Comparison of ENCODE assay signal across 28 mouse cellular contexts in the genomic region with DNA sequence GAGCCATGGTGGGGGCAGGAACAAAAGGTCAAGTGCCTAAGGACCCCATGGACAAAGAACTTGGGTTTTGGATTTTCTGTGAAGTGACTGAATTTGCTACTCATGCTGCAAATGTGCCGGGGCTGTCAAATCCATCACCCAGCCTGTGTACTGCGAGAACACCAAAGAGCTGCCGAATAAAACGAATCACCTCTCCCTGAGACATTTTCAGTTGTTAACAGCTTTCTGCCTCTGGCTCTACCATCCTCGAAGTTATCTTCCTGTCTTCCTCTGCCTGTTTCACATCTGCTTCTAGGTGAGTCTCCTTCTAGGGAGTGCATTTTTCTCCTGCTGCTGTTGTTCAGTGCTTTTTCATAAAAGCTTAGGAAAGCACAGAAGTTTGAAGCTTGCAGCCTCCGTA.
DNase-seq lines count a peak whose midpoint lies in the region; ATAC-seq and TF ChIP-seq lines count a peak whose summit lies in the region.
"Had no signal": no experiment of that assay in that cellular context is flagged by ENCODE, and none has a peak within 500 bp of the region (broad histone marks: within the 10 kb centered on the region; RNA-seq: fewer than 3 reads in every experiment).

No protein-coding gene starts in this region.

- H3K4me3 ChIP-seq in hindbrain, embryonic 16.5 days (ENCODE audit: low read length) = no peak overlapping the region
- no peak overlapping the region for H3K4me3 ChIP-seq in hindbrain, embryonic 14.5 days (replicated peaks; ENCODE audit: low read length)
- no peak overlapping the region for H3K4me3 ChIP-seq in lung, adult 2 months (replicated peaks; ENCODE audit: extremely low read depth, low read depth, low read length)
- H3K4me3 ChIP-seq: embryonic facial prominence, embryonic 10.5 days; embryonic facial prominence, embryonic 13.5 days; erythroblast, embryonic 14.5 days; forebrain, embryonic 12.5 days; forebrain, embryonic 15.5 days; heart, embryonic 15.5 days; hindbrain, embryonic 15.5 days had no signal

- no peak for TF ChIP-seq POLR2A in lung, adult 2 months (IDR thresholded peaks at IDR 0.05; ENCODE audit: borderline replicate concordance, extremely low read depth, low read depth, low read length)

- no peaks in the 10 kb centered on the region for H3K27me3 ChIP-seq in hindbrain, embryonic 16.5 days (replicated peaks; ENCODE audit: control insufficient read depth, insufficient read depth, low read length)
- no peaks in the 10 kb centered on the region for H3K27me3 ChIP-seq in hindbrain, embryonic 14.5 days (ENCODE audit: control insufficient read depth, insufficient read depth, low read length)
- H3K27me3 ChIP-seq: embryonic facial prominence, embryonic 13.5 days; forebrain, embryonic 12.5 days; forebrain, embryonic 15.5 days; heart, embryonic 15.5 days; hindbrain, embryonic 15.5 days had no signal

- 56% methylated on average over 6 of the region's 6 CpGs for WGBS in hindbrain, embryonic 16.5 days
- WGBS in hindbrain, embryonic 14.5 days = 51% methylated on average over 6 of the region's 6 CpGs
- 58% methylated on average over 6 of the region's 6 CpGs for WGBS in lung, adult 2 months

- no peaks in the 10 kb centered on the region for H3K36me3 ChIP-seq in hindbrain, embryonic 16.5 days (ENCODE audit: control insufficient read depth, insufficient read depth, low read length)
- H3K36me3 ChIP-seq in hindbrain, embryonic 14.5 days (replicated peaks; ENCODE audit: control insufficient read depth, insufficient read depth) = no peaks in the 10 kb centered on the region
- H3K36me3 ChIP-seq: embryonic facial prominence, embryonic 10.5 days; embryonic facial prominence, embryonic 13.5 days; forebrain, embryonic 12.5 days; forebrain, embryonic 15.5 days; heart, embryonic 15.5 days; hindbrain, embryonic 15.5 days had no signal

- H3K27ac ChIP-seq in hindbrain, embryonic 16.5 days (ENCODE audit: low read depth, low read length) = no peak overlapping the region
- no peak overlapping the region for H3K27ac ChIP-seq in hindbrain, embryonic 14.5 days
- H3K27ac ChIP-seq: embryonic facial prominence, embryonic 13.5 days; forebrain, embryonic 12.5 days; forebrain, embryonic 15.5 days; heart, embryonic 15.5 days; hindbrain, embryonic 15.5 days had no signal

- TF ChIP-seq CTCF in lung, adult 2 months (IDR thresholded peaks at IDR 0.05; ENCODE audit: insufficient read depth, low read length) = no peak

- no peak overlapping the region for H3K9ac ChIP-seq in hindbrain, embryonic 16.5 days (ENCODE audit: low read depth, low read length)
- no peak overlapping the region for H3K9ac ChIP-seq in hindbrain, embryonic 14.5 days
- H3K9ac ChIP-seq: embryonic facial prominence, embryonic 13.5 days; forebrain, embryonic 12.5 days; forebrain, embryonic 15.5 days; heart, embryonic 15.5 days; hindbrain, embryonic 15.5 days had no signal

- no peaks in the 10 kb centered on the region for H3K9me3 ChIP-seq in hindbrain, embryonic 16.5 days (ENCODE audit: control insufficient read depth, low read length)
- H3K9me3 ChIP-seq in hindbrain, embryonic 14.5 days (ENCODE audit: control insufficient read depth, low read length) = no peaks in the 10 kb centered on the region
- H3K9me3 ChIP-seq: embryonic facial prominence, embryonic 10.5 days; embryonic facial prominence, embryonic 13.5 days; forebrain, embryonic 12.5 days; forebrain, embryonic 15.5 days; heart, embryonic 15.5 days; hindbrain, embryonic 15.5 days had no signal

- DNase-seq in frontal cortex, postnatal 10 days (ENCODE audit: low spot score in 2 of 2) = no peak
- no peak for DNase-seq in hindbrain, embryonic 14.5 days (ENCODE audit: low spot score)
- peak; percentile 40 for DNase-seq in NIH3T3 (ENCODE audit: low read depth)
- DNase-seq in embryo, embryonic 9.5 days (ENCODE audit: extremely low spot score) = peak; percentile 15
- no peak for DNase-seq in lung, adult 2 months
- DNase-seq: adrenal gland, adult 8-10 months; adrenal gland, postnatal 25 days; cerebellum, adult 11 months; cerebellum, adult 2 months; cerebellum, adult 9-11 months; cerebellum, postnatal 25 days; gastrocnemius, postnatal 36 days; heart, postnatal 36 days; kidney, adult 18-20 months had no signal

- H3K4me2 ChIP-seq in hindbrain, embryonic 16.5 days (ENCODE audit: low read length) = no peak overlapping the region
- H3K4me2 ChIP-seq in hindbrain, embryonic 14.5 days (replicated peaks) = no peak overlapping the region
- H3K4me2 ChIP-seq: embryonic facial prominence, embryonic 13.5 days; forebrain, embryonic 12.5 days; forebrain, embryonic 15.5 days; heart, embryonic 11.5 days; heart, embryonic 15.5 days; hindbrain, embryonic 15.5 days had no signal

- ATAC-seq in frontal cortex, adult (ENCODE audit: low TSS enrichment) = 0 out of 2 replicates have a peak, but pooled peaks have one; percentile 42
- ATAC-seq in hindbrain, embryonic 16.5 days = peak; percentile 9; the same call in 1 of the 2 replicates
- no peak for ATAC-seq in hindbrain, embryonic 14.5 days (ENCODE audit: low FRiP score)
- ATAC-seq: activated CD4-positive, CD25-positive, alpha-beta regulatory T cell, adult 4 months; CD4-positive, CD25-positive, alpha-beta regulatory T cell, adult 4 months; inflammation-experienced regulatory T-cells, adult 6 months; intestine, embryonic 16.5 days had no signal

- no peaks in the 10 kb centered on the region for H3K4me1 ChIP-seq in hindbrain, embryonic 16.5 days (ENCODE audit: control insufficient read depth, insufficient read depth, low read depth, low read length)
- no peaks in the 10 kb centered on the region for H3K4me1 ChIP-seq in hindbrain, embryonic 14.5 days (replicated peaks; ENCODE audit: control insufficient read depth, insufficient read depth, low read length)
- no peaks in the 10 kb centered on the region for H3K4me1 ChIP-seq in lung, adult 2 months (ENCODE audit: control insufficient read depth, insufficient read depth, low read length)
- H3K4me1 ChIP-seq: forebrain, embryonic 12.5 days; forebrain, embryonic 15.5 days had no signal

Comparison
In these comparisons a context has a peak if more than half of its experiments do, and no peak if none do; other contexts are left out.
1. DNase-seq: peak in NIH3T3 (single experiment) and embryo, embryonic 9.5 days (single experiment); none in frontal cortex, postnatal 10 days (0 of 2), hindbrain, embryonic 14.5 days (single experiment) and lung, adult 2 months (single experiment).